Mouse (Mus musculus) bone marrow, adult 2 months (tissue): ENCODE results near the gene Tspear. TPM values are rescaled to one million over a fixed set of nuclear protein-coding genes. Genes with fewer than 3 reads are reported as not detected.

ENCODE experiments used
- H3K27ac ChIP-seq: fragments of 200-500 bp; 2 replicates; pipeline ENCODE4 v1.5.1; 2012; ENCODE audit warnings: low read depth, mild to moderate bottlenecking, control low read depth, inconsistent platforms, low read length; ENCODE audit not compliant: control insufficient read depth, poor library complexity, insufficient read depth
- H3K4me1 ChIP-seq: fragments of 200-500 bp; 2 replicates; pipeline ENCODE4 v1.6.1; 2011; ENCODE audit warnings: low read length; ENCODE audit not compliant: control insufficient read depth, insufficient read depth
- H3K4me3 ChIP-seq: fragments of 200-500 bp; replicated peaks from 2 replicates; pipeline ENCODE3; 2011; ENCODE audit warnings: mild to moderate bottlenecking, low read depth, low read length, control low read depth; ENCODE audit not compliant: control insufficient read depth
- CTCF ChIP-seq: fragments of 200-500 bp; IDR thresholded peaks from 2 replicates; pipeline ENCODE4 v1.5.1; 2011; ENCODE audit warnings: low read length, control low read depth; ENCODE audit not compliant: control insufficient read depth, insufficient read depth
- POLR2A ChIP-seq: fragments of 200-500 bp; IDR thresholded peaks from 2 replicates; pipeline ENCODE4 v1.6.1; 2011; ENCODE audit warnings: low read depth, mild to moderate bottlenecking, control low read depth, low read length, borderline replicate concordance; ENCODE audit not compliant: control insufficient read depth
- WGBS: fragments of 180-500 bp; shearing (Covaris S2); methylation state at CpG from one replicate; pipeline ENCODE4 v1.1.7; 2018; 5-methylcytosine and 5-hydroxymethylcytosine counted together
- polyA plus RNA-seq: library from polyadenylated mRNA; stranded (reverse); fragments of >200 nt; gene quantifications from 2 replicates; pipeline ENCODE4 v1.2.4, GENCODE M21; 2011; ENCODE audit warnings: low replicate concordance; ENCODE audit not compliant: missing spikeins, insufficient read depth, insufficient read length

The Tspear gene
- polyA plus RNA-seq, 1 experiment, result not detected

DNA sequence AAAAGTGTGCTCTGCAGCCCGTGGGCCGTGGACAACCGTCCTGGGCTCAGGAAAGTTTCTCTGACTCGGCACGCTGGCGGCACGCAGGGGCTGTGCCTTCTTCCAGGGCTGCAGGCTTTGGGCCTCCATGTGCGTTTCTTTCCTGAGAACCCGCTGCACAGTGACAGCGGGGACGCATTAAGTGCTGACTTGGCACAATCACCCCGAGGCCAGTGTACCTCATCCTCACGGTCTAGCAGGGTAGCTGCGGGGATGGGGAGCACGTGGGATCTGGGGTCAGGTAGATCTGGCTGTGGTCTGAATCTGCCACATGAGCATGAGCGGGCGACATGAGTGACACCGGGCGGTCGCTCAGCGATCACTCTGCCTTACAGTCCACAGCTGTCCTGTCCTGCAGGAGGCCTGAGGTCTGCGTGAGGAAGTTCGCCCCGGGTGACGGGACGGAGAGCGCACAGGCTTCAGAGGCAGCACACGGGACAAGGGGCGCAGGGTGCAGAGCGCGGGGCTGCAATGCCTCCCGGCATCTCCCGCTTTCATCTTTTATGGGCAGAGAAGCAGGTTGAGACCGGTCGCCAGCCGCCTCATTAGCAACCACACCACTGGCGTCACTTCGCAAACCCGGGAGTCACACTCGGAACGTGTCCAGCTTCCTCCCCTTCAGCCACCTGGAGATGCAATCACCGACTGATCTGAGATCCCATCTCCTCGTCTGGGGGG is 22.3 kb upstream of the Tspear start:
- no peak overlapping the region for H3K4me3 ChIP-seq
- no peak overlapping the region for H3K27ac ChIP-seq
- WGBS, result 45% methylated on average over 43 of the region's 43 CpGs
- no peak for TF ChIP-seq CTCF
- TF ChIP-seq POLR2A, result no peak
- H3K4me1 ChIP-seq, result no peaks in the 10 kb centered on the region

DNA sequence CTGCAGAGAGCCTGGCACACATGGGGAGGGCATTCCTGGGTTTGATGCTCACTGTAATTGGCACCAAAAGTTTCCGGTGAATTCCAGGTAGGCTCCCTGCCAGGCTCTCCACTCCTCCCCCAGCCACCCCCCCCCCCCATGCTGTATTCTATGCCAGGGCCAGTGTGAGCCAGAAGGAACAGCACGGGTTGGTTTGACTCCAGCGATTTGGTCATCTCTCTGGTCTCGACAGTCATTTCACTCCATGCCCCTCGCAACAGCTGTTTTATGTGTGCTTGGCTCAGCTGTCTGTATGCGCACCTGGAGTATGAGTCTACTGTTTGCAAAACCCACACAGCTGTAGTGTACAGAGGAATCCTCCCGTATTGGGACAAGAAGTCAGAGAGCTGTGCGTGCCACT is 20.0 kb upstream of the Tspear start:
- WGBS, result 79% methylated on average over 8 of the region's 8 CpGs
- TF ChIP-seq POLR2A, result no peak
- TF ChIP-seq CTCF, result no peak
- Histone ChIP-seq H3K4me1 (no peaks in the 10 kb centered on the region), H3K27ac (no peak overlapping the region), H3K4me3 (no peak overlapping the region)

DNA sequence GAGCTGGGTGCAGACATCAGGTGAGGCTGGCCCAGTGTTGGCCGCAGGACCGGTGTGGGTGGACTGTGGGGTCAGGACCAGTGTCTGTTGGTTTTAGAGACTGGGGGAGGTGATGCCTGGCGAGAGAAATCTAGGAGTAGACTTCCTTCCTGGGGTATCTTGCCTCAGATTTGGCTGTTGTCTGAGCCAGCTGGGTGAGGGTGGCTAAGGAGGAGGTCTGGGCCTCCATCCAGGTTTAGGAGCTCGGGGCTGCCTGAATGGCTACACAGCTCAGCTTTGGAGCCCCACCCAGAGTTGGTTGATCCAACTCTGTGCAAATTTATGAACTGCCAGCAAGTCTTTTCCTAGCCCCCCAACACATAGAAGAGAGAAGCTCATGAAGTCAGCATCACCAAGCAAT is 19.0 kb upstream of the Tspear start:
- WGBS, result 66% methylated on average over 4 of the region's 4 CpGs
- no peak overlapping the region for H3K27ac ChIP-seq
- no peaks in the 10 kb centered on the region for H3K4me1 ChIP-seq
- H3K4me3 ChIP-seq, result no peak overlapping the region
- no peak for TF ChIP-seq CTCF
- TF ChIP-seq POLR2A, result no peak

DNA sequence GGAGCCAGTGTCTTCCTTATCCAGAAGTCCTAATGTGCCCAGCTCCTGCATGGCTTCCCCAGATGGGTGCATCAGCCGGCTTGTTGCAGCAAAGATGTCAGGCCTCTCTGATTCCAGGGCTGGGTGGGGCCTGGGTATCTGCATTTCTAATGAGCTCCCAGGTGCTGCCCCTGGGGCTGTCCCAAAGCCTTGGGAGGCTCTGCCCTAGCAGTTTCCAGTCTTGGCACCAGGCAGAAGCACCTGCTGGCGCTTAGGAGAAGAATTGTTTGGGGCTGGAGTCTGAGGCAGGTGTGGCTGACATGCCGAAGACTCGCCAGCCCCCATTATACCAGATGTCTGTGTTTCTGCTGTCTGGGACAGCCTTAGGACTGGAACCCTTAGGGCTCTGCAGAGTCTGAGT is 15.7 kb upstream of the Tspear start:
- 81% methylated on average over 4 of the region's 4 CpGs for WGBS
- Histone ChIP-seq H3K4me1 (no peaks in the 10 kb centered on the region), H3K4me3 (no peak overlapping the region), H3K27ac (no peak overlapping the region)
- TF ChIP-seq CTCF (no peak), POLR2A (no peak)

DNA sequence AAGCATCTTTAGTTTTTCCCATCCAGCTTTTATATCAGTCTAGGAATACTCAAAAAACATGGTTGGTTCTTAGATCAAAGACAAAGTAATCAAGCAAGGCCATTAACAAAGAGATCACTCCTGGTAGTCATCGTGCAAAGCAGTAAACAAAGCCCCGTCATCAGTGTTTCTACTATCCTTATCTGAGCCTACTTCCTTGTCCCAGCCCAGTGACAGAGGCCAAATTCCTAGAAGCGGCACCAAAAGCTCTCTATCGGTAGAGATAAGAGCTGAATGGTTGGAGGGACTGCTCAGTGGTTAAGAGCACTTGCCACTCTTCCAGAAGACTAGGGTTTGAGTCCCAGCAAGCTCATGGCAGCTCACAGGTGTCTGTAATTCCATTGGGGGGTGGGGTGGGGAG is 14.8 kb upstream of the Tspear start:
- Histone ChIP-seq H3K4me1 (no peaks in the 10 kb centered on the region), H3K4me3 (no peak overlapping the region), H3K27ac (no peak overlapping the region)
- TF ChIP-seq POLR2A, result no peak
- no peak for TF ChIP-seq CTCF
- 36% methylated on average over 4 of the region's 4 CpGs for WGBS

DNA sequence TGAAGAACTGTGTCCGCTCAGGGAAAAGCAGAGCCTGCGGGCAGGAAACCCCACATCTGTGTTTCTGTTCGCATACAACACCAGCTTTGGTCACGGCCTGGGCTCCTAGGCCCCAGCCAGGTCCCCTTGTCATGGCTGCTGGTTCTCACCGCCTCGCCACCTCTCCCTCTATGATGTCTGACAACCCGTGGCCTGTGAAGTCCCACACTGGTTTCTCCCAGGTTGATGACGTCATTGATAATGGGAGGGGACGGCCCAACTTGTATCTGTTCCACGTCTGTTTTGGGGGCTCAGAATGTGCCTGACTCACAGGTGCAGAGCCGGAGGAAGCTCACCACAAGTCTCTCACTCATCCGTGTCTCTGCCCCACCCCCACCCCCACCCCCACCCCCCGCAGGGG is 12.6 kb upstream of the Tspear start:
- no peaks in the 10 kb centered on the region for H3K4me1 ChIP-seq
- TF ChIP-seq CTCF (no peak), POLR2A (no peak)
- H3K27ac ChIP-seq, result no peak overlapping the region
- H3K4me3 ChIP-seq, result no peak overlapping the region
- WGBS, result 59% methylated on average over 13 of the region's 13 CpGs

DNA sequence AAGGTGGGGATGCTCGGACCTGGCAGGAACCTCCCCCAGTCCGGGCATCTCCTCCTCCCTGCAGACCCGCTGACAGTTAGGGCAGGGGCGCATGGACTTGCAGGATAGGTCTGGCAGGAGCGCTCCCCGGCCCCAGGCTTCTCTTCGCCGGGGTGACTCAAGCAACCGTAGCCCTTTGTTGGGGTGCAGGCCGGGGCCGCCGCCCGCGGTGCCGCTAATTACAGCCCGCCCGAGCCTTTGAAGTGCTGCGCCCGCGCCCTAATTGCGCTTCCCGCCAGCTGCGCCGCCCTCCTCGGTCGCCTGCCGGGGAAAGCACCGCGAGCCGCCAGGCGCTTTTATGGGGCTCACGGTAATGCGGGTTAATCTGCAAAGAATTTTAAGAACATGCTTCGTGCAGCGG is 8.8 kb upstream of the Tspear start:
- Histone ChIP-seq H3K27ac (no peak overlapping the region), H3K4me3 (no peak overlapping the region), H3K4me1 (no peaks in the 10 kb centered on the region)
- TF ChIP-seq CTCF, result no peak
- TF ChIP-seq POLR2A, result no peak
- 1% methylated on average over 35 of the region's 35 CpGs for WGBS

DNA sequence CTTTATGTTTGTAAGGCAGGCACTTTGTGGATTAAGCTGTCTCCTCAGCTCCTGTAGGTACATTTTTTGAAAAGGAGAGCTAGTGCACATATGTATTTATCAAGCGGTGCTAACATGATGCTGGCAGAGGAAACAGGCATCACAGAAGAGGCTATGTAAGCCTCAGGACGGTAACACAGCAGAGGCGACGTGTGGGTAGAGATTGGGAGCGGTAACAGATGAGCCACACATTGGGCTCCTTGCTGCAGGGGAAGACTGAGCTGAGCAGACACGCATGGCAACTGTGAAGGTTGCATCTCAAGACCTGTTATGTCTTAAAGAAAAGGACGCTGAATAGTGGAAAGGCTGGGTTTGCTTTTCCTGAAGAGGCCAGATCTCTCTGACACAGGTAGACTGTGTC is 3.4 kb upstream of the Tspear start:
- TF ChIP-seq CTCF (no peak), POLR2A (no peak)
- 78% methylated on average over 7 of the region's 7 CpGs for WGBS
- Histone ChIP-seq H3K27ac (no peak overlapping the region), H3K4me3 (no peak overlapping the region), H3K4me1 (no peaks in the 10 kb centered on the region)

DNA sequence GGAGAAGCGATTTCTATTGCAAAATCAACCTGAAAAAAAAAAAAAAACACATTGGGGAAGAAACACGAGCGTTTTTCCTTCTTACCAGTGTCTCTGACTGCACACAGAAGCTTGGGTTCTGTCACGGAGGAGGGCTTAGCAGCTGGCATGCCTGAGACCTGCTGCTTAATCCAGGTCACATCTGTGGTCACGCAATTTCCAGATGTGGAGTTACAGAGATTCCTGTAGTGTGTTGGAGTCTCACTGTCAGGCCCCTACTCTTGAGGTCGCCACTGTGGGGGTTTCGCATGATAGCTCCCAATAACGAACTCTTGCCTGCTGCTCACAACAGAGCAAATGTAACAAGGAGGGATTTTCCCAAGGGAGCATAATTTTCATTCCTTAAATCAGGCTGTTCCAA is 2.2 kb upstream of the Tspear start:
- no peak for TF ChIP-seq CTCF
- TF ChIP-seq POLR2A, result no peak
- H3K27ac ChIP-seq, result no peak overlapping the region
- WGBS, result 39% methylated on average over 8 of the region's 8 CpGs
- no peaks in the 10 kb centered on the region for H3K4me1 ChIP-seq
- no peak overlapping the region for H3K4me3 ChIP-seq
